Mouse (Mus musculus): Measurements from ENCODE around the gene Pla1a. TPM values are rescaled to one million over a fixed set of nuclear protein-coding genes. Genes with fewer than 3 reads are reported as not detected.

Pla1a gene
- total RNA-seq, 2 experiments from 2014 or later, result 9.1 to 10.1 TPM

DNA sequence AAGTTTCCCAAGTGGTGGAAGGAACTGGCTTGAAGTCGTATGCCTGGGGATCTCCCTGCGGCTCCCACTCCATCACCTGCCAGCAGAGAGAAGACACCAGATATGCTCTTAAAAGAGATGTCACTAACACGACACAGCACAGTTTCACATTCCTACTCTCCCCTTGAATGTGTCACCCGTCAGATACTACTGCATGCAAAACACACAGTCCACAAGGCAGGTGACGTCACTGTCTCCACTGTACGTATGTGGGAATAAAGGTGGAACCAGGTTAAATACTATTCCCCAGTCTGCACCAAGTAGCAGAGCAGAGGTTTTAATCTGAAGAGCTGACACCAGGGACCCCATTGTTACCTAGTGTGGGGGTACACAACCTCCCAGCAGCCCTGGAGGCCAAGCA, 7.5 kb upstream of the Pla1a start:
- intact Hi-C loops (cut with DNase I), result no loop called here

DNA sequence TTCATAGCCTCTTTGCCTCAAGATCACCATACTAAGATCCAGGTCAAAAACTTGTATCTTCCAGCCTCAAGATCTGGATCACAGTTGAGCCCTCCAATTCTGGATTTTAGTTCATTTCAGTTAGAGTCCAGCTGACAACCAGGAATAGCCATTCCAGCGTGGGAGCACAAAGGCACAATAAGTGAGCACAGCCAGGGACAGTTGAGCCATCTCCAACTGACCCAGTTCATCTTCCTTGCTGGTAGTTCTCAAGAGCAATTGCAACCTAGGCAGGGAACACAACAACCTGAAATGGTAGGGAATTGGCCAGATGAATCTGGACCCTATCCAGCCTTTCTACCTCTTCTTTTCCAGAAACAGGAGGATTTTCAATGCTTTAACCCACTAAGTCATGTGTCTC, 6.2 kb upstream of the Pla1a start:
- intact Hi-C loops (cut with DNase I), result no loop called here
- DNase-seq, result no peak

More for the DNA sequence above, 7.5 kb upstream of the Pla1a start:
- no peak for DNase-seq

GRCm38 (mm10) chr16:38434295-38434795, 1.4 kb upstream of the Pla1a start:
- intact Hi-C loops (cut with DNase I), result no loop called here
- no peak for DNase-seq

DNA sequence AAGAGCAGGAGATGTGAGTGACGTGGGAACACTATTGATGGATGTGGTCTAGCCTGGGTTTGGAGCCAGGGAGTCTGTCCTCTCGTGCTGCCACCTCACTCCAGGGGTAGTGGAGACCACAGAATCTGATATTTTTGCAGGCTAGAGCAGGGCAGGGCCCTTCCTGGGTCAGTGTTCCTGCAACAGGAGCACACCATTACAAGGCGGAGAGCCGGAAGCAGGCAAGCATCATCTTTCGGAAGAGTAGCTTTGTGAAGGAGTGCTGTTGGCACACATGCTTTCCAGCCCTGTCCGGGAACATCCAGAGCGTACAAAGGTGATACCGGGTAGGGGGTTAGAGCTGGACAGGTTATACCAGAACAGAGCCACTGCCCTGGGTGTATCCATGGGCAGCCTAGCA, 569 bp upstream of the Pla1a start:
- intact Hi-C loops (cut with DNase I), result no loop called here
- DNase-seq, result no peak

GRCm38 (mm10) chr16:38431446-38432185, 1.3 kb downstream of the Pla1a start:
- intact Hi-C loops (cut with DNase I), result no loop called here
- DNase-seq, result peak in 1 of 2 experiments; percentile 25

DNA sequence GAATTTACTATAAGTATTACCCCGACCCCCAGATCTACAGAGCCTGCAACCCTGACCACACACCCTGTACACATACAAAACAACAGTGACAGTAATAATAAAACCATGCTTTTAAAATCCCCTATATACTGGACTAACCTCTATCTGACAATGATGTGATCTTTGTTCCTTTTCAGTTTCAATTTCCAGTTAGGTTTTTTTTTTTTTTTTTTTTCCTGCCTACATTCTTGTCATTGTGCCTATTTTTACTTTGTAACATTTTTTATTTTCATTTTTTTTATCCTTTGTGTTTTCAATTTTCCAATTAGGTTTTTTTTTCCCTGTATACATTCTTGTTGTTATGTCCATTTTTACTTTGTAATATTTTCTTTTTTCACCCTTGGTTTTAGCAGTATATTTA, 7.1 kb downstream of the Pla1a start:
- intact Hi-C loops (cut with DNase I), result no loop called here
- DNase-seq, result no peak

GRCm38 (mm10) chr16:38425374-38425773, 7.6 kb downstream of the Pla1a start:
- no peak for DNase-seq
- intact Hi-C loops (cut with DNase I), result no loop called here

GRCm38 (mm10) chr16:38414953-38415352, 18.0 kb downstream of the Pla1a start:
- intact Hi-C loops (cut with DNase I), result no loop called here
- no peak for DNase-seq

DNA sequence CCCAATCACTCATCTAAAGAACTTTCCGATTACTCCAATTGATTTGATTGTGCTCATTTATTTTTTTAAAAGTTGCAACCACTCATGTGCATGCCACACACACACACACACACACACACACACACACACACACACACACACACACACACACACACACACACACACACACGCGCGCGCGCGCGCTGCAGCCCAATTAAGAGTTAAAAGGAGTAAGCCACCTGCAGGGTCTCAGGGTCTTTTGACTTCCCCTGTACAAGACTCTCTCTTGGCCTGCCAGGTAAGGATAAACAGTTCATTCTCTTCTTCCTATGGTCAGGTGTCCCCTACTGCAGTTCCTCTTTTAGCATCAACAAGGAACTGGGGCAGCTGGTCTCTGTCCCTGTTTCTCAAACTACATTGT, 24.5 kb downstream of the Pla1a start:
- intact Hi-C loops (cut with DNase I), result no loop called here
- no peak for DNase-seq

DNA sequence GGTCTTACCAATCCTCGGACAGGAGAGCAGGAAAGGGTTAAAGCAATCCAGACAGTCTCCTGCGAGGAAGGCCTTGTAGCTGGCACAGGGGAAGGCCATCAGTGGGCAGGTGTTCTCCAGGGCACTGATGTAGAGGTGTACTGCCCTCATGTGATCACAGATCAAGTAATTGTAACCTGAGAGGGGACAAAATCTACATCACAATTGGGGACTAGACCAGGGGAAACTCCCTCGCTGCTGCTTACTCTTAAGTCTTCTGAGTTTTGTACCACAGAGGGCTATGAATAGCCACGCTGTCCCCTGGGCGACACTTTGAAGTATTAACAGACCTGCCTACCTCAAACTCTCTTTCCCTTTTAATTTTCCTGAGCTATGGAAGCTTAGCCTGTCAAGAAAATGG, 25.4 kb downstream of the Pla1a start:
- DNase-seq, result no peak

GRCm38 (mm10) chr16:38406708-38407107, 26.2 kb downstream of the Pla1a start:
- intact Hi-C loops (cut with DNase I), result no loop called here
- no peak for DNase-seq

More for the DNA sequence above, 25.4 kb downstream of the Pla1a start:
- intact Hi-C loops (cut with DNase I), result no loop called here

DNA sequence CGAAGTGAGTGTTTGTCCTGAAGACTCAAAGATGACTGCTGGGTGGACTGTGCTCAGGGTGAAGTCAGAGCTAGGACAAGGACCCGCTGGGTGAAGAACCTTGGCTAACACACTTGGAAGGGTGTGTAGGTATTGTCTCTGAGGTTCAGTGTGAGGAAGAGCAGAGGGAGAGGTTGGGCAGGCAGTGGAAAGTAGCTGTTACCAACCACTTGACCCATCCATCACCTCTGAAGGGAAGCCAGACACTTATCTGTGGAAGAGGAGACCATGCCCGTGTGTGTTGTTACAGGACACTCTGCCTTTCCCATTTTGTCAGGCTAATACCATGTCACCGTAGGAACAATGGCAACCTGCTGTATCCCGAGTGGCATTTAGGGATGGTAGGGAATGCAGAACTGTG, 26.7 kb downstream of the Pla1a start:
- intact Hi-C loops (cut with DNase I), result no loop called here
- no peak for DNase-seq

DNA sequence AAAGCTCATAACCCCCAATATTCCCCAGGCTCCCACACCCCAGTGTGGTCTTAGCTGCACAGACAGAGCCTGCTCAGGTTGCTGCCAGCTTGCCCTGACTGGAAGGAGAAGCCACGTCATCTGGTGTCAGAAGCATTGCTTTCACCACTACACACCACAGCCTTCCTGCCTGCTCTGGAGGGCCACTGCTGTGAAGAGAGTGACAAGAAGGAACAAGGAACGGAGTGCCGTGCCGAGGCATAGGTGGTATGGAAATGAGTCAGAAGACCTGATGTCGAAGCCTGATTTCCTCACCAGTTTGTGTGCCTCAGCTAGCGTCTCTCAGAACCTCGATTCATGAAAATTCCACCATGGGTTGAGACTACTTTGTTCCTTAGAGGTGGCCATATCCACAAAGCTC, 29.3 kb downstream of the Pla1a start:
- no peak for DNase-seq
- intact Hi-C loops (cut with DNase I), result no loop called here

DNA sequence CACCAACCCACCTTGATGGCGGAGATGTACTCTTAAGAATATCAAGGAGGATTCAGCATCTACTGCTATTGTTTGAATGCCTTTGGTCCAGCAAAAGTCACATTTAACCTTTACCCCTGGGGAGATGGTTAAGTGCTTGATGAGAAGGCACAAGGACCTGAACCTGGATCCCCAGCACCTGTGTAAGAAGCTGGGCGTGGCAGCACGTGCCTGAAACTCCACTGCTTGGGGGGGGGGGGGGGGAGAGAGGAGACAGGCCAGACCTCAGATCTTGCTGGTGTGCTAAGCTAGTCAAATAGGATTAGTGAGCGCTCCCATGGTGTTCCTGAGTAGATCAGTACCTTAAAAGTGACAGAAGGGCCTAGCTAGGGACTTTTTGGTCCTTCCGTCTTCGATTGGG, 31.5 kb downstream of the Pla1a start:
- intact Hi-C loops (cut with DNase I), result no loop called here
- no peak for DNase-seq

- intact Hi-C loops (cut with DNase I), result no loop called here
- no peak for DNase-seq
These were observed 32.5 kb downstream of the Pla1a start for GRCm38 (mm10) chr16:38400311-38400960.

DNA sequence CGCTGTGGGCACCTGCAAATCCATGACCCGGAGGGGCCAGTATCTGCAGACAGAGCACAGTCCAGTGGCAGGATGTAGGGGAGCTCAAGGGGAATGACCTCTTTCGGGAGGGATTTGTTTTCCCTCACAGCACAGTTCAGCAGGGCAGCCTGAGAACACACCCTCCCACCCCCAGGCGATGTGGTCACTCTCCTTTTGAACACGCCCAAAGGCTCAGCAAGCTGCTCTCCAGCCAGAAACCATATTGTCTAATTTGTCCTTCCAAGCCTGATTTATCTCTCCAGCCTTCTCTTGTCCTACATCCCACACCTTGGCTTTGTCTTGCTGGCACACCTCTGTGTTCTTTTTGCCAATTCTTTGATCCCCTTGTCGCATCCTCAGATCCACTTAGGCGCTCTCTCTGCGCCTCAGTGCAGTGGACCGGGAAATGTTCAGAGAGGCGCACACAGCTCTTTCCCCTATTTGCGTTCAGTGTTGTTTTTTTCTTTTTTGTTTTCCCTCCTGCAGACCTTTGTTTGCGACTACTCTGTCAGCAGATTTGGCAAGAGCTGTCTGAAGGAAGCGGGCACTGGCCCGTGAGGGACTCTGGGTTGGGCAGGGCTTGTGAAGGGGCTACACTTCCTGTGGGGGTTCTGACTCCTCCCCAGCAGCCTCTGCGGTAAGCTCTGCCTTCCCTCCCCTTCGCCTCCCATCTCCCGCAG, 33.3 kb downstream of the Pla1a start:
- DNase-seq, result peak; percentile 39 to 48
- intact Hi-C loops (cut with DNase I), result no loop called here

DNA sequence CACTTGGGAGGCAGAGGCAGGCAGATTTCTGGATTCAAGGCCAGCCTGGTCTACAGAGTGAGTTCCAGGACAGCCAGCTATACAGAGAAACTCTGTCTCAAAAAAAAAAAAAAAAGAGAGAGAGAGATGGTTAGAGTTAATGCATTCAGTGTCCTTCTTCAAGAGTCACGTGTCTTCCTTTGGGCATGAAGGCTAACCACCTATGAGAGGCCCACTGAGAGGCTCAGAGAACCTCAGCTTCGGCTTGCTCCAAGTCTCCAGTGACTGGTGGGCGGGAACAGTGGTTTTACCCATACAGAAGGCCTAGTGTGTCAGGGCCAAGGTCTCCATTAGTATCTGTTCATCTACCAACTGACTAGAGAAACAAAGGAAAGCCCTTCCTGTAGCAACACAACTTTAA, 33.9 kb downstream of the Pla1a start:
- intact Hi-C loops (cut with DNase I), result no loop called here

GRCm38 (mm10) chr16:38398266-38398665, 34.7 kb downstream of the Pla1a start:
- intact Hi-C loops (cut with DNase I), result no loop called here
- DNase-seq, result no peak

More for the DNA sequence above, 33.9 kb downstream of the Pla1a start:
- no peak for DNase-seq

DNA sequence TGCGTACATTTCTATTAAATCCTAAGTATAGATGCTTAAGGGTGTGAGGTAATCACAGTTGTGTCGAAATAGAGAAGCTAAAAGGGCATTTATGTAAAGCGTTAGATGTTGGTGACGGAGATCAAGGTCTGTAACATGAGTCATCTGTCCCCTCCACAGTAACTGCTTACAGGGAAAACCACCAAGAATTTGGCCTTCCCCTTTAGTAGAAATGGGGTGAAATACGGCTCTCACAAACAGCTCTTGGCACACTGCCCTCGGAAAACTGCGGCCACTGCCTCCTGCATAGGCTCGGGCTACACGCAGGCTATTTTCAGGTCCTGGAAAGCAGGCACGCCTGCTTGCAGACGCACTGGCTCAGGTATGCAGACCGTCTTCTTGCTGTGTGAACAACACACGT, 36.8 kb downstream of the Pla1a start:
- intact Hi-C loops (cut with DNase I), result no loop called here
- DNase-seq, result peak; percentile 60 to 65

DNA sequence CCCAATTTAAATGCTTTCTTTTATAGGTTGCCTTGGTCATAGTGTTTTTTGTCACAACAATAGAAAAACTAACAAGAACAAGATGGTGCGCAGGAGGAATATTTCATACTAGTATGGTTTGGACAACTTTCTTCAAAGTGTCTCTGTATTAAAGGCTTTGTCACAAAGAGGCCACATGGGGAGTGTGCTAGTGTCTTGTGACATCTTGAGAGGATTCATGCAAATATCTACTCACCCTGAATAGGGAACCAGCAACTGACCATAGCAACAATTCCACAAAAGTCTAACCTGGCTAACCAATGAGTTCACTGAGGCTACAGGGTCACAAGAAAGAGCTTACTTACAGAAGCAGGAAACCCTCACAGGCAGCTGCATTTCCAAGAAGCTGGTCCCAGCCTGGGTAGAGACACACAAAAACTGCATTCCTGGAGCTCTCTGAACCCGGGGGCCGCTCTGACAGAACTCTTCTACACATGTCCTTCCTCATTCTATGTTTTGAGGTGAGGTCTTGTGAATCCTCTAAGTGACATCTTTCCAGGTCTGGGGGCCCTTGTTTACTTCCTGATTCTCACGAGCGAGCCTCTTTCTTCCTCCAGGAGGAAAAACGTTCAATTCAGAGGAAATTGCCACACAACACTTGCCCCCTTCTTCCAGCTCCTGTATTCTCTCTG, 37.8 kb downstream of the Pla1a start:
- no peak for DNase-seq
- intact Hi-C loops (cut with DNase I), result loop anchor here (2.0 kb wide), 1 partner anchor 34 kb away; no protein-coding TSS in a partner anchor

- DNase-seq, result no peak
- intact Hi-C loops (cut with DNase I), result loop anchor here (2.0 to 5.0 kb wide), 2 partner anchors 35 to 58 kb away; partner anchors contain the start of gene Adprh
These were observed 38.7 kb downstream of the Pla1a start for GRCm38 (mm10) chr16:38394191-38394618.

Data from heart, postnatal 36 days (tissue).